Mouse (Mus musculus): Measurements from ENCODE around the gene Gm7694.

The Gm7694 gene

GRCm38 (mm10) chr1:170282415-170283129 lies 23.6 kb downstream of the Gm7694 start:
- no peak for DNase-seq (ENCODE audit: low read depth, low spot score)

- no peak for DNase-seq (ENCODE audit: low read depth, low spot score)
These were observed 29.1 kb downstream of the Gm7694 start, which contains the start of gene Sh2d1b1 for GRCm38 (mm10) chr1:170277016-170277415. Gene Sh2d1b1 (plus strand): TSS chr1:170277320.

GRCm38 (mm10) chr1:170273252-170273651 lies 32.9 kb downstream of the Gm7694 start:
- no peak for DNase-seq (ENCODE audit: low read depth, low spot score)

GRCm38 (mm10) chr1:170270696-170271095 lies 35.4 kb downstream of the Gm7694 start:
- no peak for DNase-seq (ENCODE audit: low read depth, low spot score)

- DNase-seq (ENCODE audit: low read depth, low spot score) = no peak
These were observed 35.9 kb downstream of the Gm7694 start for GRCm38 (mm10) chr1:170270281-170270680.

- peak; percentile 85 for DNase-seq (ENCODE audit: low read depth, low spot score)
These were observed 50.6 kb downstream of the Gm7694 start for GRCm38 (mm10) chr1:170255560-170255910.

- peak; percentile 6 for DNase-seq (ENCODE audit: low read depth, low spot score)
These were observed 51.1 kb downstream of the Gm7694 start for GRCm38 (mm10) chr1:170254893-170255559.
